Mouse (Mus musculus) thymus, postnatal 0 days (tissue): ENCODE measurements around the gene Hist4h4. TPM values are rescaled to one million over a fixed set of nuclear protein-coding genes. Genes with fewer than 3 reads are reported as not detected.
A peak's percentile ranks its signal among the peaks of the same experiment; 100 is the strongest.

Experiments used
- DNase-seq: peaks from one replicate; pipeline ENCODE4 v3.0.0-alpha.2; 2015; ENCODE audit warnings: low spot score
- polyA plus RNA-seq: library from polyadenylated mRNA; unstranded; fragments of >200 nt; fragmentation: Nextera tagmentation; extraction: Ambion mirVana; gene quantifications from 2 replicates; pipeline ENCODE4 v1.2.1, GENCODE M21; 2015

Gene Hist4h4
- 1.3 and 2.0 TPM in 2 replicates for polyA plus RNA-seq

DNA sequence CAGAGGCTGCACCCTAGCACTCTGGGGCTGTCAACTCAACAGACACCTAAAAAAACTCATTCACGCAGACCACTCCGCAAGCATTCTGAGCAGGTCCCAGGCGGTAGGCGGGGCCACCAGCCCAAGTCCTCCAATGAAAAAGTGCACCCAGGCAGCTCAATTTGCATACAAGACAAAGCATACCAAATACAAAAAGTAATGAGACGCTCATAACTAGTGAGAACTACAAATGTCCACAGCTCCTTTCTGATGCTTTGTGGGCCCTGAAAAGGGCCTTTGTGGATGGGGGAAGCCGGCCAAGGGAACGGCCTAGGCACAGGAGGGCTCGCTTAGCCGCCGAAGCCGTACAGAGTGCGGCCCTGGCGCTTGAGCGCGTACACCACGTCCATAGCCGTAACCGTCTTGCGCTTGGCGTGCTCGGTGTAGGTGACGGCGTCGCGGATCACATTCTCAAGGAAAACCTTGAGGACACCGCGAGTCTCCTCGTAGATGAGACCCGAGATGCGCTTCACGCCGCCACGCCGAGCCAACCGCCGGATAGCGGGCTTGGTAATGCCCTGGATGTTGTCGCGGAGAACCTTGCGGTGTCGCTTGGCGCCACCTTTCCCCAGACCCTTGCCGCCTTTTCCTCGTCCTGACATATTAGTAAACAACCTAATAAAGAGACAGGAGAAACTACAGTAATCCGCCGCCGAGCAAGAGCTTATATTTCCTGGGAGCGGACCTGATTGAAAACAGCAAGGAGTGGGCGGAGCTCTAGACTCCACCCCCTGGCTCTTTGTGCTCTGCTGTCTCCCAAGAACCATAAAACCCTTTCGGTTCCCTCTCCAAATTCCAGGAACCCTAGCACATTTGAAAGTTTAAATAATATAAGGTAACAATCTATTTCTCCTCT lies at the start of gene Hist4h4:
Hist4h4 (minus strand) TSS at position 677 of the 895 bp plus-strand sequence.
- DNase-seq: peak; percentile 93

- DNase-seq: peak; percentile 33
Measured at GRCm38 (mm10) chr6:136852762-136853161, 48.5 kb upstream of the Hist4h4 start.

- no peak for DNase-seq
Measured at GRCm38 (mm10) chr6:136852348-136852747, 48.1 kb upstream of the Hist4h4 start.

DNA sequence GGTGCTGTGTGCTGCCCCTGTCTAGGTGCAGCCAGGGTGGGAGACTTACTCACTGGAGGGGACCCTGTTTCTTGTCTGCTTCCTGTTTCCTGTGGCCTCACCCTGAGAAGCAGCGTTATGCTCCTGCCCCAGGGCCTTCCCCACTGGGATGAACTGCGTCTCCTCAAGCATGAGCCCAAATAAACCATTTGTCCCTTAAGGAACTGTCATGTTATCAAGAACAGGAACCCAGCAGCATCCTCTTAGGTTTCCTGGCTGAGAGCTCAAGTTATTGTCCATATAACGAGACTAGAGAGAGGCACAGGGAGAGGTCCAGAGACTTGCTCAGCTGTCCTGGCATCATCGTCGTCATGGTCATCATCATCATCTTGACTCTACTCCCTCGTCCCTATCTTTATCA lies 46.1 kb upstream of the Hist4h4 start:
- peak; percentile 34 for DNase-seq

DNA sequence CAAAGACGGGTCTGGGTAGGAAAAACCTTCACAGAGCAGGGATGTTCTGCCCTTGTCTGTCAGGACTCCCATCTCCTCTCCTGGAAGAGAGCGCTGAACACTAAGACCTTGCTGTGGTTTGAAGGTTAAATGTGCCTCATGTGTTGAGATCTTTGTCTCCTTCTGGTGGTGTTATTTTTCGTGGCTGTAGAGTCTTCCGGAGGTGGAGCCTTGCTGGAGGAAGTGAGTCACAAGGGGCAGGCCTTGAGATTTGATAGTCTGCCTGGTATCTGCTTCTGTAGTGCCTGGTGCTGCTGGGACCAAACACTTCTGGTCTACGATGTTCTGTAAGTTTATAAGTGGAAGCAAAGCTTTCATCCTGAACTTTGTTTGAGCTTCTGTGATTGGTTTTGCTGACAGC lies 44.8 kb upstream of the Hist4h4 start:
- DNase-seq: no peak

DNA sequence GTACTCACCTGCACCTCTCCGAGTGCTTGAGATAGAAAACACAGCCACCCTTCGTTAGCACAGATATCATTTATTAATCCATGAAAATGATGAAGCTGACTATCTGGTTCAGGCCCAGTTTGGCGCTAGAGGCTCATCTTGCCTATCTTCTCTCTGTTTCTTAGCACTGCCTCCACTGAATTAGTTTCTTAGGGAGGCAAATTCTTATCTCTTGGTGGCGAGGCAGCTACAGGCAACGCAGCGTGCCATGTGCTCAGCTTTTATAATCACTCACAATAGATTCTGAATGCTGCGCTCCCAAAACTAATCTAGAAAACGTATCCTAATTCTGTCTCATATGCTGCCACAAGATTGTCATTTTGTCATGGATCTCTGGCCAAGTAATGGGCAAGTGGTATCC lies 44.2 kb upstream of the Hist4h4 start:
- no peak for DNase-seq

DNA sequence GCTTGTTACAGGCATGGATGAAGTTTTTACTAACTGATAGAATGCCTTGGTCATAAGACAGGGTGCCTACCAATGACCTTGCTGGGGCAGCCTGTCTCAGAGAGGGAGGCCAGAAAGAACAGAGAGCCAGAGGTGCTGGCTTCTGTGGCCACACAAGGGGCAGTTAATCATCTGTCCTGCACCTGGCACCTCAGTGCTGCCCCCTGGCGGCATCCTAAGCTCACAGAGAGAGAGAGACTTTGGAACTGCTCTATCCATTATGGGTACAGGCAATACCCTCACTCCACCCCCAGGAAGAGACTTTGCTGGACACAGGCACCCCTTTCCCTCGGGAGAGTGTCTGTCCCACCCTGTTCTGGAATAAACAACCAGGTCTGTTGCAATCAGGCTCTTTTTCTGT lies 43.6 kb upstream of the Hist4h4 start:
- DNase-seq: peak; percentile 42

- no peak for DNase-seq
Measured at GRCm38 (mm10) chr6:136847267-136847666, 43.1 kb upstream of the Hist4h4 start.

- DNase-seq: no peak
Measured at GRCm38 (mm10) chr6:136845706-136846480, 41.7 kb upstream of the Hist4h4 start.

DNA sequence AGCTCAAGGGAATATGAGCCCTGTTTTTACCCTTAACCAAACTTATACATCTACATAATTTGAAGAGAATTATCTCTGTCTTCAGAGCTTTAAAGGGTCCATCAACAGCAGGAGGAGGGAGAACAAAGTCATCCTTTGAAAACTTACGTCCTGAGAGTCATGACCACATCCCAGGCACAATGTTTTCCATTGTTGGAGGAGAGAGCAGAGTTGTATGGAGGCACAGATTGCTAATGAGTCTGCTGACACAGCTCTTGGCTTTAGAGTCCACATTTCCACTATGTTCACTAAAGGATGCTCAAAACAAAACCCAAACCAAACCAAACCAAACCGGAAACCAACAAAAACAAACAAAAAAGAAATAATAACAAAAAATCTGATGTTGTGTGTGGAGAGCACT lies 40.7 kb upstream of the Hist4h4 start:
- DNase-seq: no peak

DNA sequence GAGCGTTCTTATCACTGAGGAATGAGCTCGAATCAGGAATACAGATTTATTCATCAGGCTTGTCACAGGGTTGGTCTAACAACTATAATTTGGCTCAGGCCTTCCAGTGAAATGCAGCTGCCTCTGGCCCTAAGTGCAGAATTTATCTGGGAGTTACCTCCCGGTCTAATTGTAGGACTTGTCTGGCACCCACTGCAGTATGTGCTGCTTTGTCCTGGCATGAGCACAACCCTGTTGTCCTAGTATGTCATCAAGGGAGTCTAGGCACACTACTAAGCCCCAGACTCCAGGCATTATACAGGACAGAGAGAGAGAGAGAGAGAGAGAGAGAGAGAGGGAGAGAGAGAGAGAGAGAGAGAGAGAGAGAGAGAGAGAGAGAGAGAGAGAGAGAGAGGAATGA lies 33.1 kb upstream of the Hist4h4 start:
- DNase-seq: no peak

DNA sequence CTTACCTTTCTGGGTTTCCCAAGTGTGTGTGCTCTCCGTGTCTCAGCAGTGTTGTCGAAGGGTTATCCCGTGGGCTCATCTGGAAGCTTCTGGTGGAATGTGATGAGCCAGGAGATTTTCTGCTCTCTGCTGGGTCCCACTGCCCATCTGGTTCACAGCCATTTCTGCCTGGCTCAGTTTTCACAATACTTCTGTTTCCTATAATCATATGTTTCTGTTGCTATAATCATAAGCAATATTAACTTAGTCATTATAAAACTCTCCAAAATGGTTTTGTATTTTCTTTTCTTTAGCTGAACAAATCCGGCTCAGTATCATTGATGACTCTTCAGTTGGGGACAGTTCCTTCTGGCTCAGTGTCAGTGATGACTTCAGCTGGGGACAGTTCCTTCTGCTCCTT lies 31.1 kb upstream of the Hist4h4 start, which contains the start of gene Smco3:
Smco3 (minus strand) TSS at position 101 of the 400 bp plus-strand sequence.
- no peak for DNase-seq

DNA sequence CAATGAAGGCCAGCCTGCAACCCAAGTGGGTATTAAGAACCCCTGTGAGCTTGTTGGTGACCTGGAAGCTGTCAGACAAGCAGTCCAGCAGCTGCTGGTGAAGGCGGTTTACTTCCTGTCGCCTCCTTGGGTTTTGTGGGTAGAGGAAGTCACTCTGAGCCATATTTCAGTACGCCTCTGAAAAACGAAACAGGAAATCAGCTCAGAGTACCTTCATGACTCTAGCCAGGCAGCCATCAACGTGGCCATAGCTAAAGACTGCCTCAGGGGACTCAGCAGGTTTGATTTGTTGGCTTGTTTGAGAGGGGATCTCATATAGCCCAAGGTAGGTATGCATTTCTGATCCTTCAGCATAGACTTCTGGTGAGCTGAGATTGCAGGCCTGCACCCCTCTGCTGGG lies 27.5 kb upstream of the Hist4h4 start:
- peak; percentile 72 for DNase-seq

DNA sequence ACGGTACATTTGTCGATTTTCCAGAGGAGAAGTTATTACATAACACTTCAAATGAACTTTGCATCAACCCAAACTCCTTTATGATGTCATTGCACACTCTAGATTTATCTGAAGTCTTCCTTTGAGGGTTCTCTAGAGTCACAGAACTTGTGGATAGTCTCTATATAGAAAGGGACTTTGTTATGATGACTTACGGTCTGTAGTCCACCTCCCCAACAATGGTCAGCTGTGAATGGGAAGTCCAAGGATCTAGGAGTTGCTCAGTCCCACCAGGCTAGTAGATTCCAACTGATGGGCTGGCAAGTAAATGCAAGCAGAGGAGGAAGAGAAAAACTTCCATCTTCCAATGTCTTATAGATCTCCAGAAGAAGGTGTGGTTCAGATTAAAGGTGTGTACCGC lies 24.5 kb upstream of the Hist4h4 start:
- no peak for DNase-seq

GRCm38 (mm10) chr6:136827881-136828561 lies 23.8 kb upstream of the Hist4h4 start, which contains the start of gene Wbp11:
Gene Wbp11, minus strand, starts transcription at chr6:136828233.
- DNase-seq: peak; percentile 98

DNA sequence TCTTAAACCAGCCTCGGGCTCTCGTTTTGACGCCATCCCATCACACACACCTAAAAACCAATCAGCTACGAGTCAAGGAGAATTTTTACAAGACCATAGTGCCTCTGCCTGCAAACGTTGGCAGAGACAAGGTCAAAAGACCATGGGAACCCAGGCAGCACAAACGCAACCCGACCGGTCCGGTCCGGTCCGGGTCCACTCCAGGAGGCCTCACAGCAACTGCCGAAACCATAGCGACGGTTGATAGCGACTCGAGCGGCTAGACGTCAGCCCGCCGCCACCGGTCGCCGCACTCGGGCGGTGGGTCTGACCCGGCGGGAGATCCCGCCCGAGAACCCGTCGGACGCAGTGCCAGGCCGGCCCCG lies 23.3 kb upstream of the Hist4h4 start, which contains the start of gene BC049715:
BC049715 (plus strand) TSS at position 111 of the 365 bp plus-strand sequence.
- no peak for DNase-seq

GRCm38 (mm10) chr6:136827116-136827515 lies 22.9 kb upstream of the Hist4h4 start:
- no peak for DNase-seq

DNA sequence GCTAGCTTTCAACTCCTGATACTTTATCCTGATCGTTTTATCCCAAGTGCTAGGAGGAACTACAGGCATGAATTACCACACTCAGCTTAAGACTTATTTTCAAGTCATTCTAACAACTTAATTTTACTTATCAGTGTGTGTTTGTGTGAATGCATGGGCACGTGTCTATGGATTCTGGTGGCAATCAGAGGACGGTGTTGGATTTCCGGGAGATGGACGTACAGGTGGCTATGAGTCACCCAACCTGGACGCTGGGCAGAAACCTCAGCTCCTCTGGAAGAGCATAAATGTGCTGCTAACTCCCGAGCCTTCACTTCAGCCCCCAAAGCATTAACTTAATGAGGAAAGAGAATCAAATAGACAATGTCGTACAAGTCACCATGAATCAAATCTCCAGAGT lies 20.8 kb upstream of the Hist4h4 start:
- DNase-seq: no peak

GRCm38 (mm10) chr6:136821086-136821485 lies 16.9 kb upstream of the Hist4h4 start:
- DNase-seq: no peak

DNA sequence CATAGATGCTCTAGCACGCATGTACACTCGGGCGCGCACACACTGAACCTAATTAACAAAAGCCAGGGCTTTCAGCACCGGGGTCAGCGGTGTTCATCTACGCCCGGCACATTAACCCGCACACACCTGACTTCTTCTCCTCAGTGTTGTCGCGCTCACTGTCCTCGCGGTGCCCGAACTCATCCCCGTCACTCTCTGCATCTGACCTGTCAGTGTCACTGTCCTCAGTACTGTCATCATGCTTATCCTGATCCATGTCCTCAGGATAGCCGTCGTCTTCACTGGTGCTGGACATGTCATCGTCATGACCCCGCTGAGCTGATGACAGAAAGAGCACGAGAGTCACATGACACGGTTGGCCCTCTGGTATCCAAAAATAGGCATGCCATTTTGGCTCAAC lies 16.2 kb upstream of the Hist4h4 start:
- no peak for DNase-seq

- DNase-seq: no peak
Measured at GRCm38 (mm10) chr6:136817549-136817948, 13.3 kb upstream of the Hist4h4 start.

DNA sequence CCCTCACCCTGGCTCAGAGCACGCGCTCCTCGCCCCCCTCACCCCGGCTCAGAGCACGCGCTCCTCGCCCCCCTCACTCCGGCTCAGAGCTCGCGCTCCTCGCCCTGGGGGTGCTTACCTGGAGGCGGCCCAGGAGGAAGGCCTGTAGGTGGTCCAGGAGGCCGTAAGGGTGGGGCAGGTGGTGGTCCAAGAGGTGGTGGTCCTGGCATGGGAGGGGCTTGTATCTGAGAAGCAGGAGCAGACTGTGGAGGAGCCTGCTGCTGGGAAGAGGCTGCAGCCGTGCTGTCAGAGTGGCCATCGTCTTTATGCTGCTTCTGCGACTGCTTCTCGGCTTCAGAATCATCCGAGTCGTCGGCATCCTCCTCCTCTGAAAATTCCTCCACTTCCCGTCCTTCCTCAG lies 12.6 kb upstream of the Hist4h4 start:
- no peak for DNase-seq
